Mouse (Mus musculus): Measurements from ENCODE around the gene Hsp90ab1.

The Hsp90ab1 gene

DNA sequence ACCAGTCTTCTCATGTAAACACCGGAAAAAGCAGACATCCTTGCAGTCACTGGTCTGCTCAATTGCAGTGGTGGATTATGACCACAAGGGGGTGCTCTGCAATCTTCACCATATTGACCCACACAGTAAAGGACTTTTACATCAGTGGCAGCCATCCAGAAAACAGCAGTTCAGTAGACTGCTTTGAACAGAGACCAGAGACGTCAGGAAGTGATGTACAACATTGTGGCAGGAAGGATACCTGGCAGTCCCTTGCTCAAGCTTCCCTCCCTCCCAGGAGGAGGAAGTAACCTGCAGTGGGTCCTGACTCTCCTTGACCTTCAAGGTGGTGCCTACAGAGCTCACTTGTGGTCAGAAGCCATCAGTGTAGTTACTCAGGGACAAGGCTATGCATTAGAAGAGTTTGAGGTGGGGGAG is 8.5 kb upstream of the Hsp90ab1 start:
- DNase-seq (ENCODE audit: low read depth, low spot score) = peak; percentile 86

DNA sequence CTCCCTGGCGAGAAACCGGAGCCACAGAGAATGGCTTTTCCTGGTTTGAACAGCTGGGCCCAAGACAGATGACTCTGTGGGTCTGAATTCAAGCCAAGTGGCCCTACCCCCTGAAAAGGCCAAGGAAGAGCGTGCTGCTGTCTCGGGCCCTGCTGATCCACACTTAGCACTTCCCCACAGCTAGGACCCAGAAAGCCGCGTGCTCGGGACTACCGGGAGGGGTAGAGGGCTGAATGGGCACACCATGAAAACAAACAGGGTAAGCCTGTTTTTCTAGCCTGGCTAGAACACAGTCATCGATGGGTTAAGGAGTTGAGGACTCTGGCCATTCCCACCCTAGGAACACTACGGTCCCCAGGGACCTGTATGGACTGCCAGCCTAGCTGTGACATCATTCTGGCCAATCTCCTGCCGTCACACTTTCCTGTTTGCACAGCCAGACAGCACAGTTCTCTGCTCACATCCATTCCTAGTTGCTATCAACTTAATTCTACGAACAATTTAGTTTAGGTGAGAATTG is 7.9 kb upstream of the Hsp90ab1 start:
- peak; percentile 45 for DNase-seq (ENCODE audit: low read depth, low spot score)

DNA sequence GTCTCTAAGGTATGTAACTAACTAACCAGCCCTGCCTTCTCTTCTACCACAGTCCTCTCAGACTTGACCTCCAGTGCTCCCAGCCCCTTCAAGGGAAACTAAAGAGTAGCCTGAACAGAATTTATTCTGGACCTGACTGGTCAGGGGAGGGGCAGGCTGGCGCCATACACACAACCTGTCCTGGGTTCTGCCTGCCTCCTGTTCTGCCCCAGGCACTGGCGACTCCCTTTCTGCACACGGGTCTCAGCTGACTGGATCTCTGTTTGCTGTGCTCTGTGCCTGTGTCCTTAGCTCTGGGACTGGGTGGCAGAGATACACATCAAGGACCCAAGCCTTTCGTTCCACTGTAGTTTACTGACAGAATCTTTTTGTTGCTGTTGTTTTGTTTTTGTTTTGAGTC is 6.5 kb upstream of the Hsp90ab1 start:
- DNase-seq (ENCODE audit: low read depth, low spot score) = peak; percentile 71

DNA sequence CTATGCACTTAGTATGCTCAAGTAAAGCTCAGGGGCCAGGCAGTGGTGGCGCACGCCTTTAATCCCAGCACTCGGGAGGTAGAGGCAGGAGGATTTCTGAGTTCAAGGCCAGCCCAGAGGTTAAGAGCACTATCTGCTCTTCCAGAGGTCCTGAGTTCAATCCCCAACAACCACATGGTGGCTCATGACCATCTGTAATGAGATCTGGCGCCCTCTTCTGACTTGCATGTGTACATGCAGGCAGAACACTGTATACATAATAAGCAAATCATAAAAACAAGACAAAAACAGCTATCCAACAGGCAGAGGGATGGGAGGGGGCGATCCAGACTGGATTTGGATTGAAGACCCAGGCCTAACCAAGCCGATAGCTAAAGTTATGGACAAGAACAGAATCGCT is 5.8 kb upstream of the Hsp90ab1 start:
- peak; percentile 77 for DNase-seq (ENCODE audit: low read depth, low spot score)

DNA sequence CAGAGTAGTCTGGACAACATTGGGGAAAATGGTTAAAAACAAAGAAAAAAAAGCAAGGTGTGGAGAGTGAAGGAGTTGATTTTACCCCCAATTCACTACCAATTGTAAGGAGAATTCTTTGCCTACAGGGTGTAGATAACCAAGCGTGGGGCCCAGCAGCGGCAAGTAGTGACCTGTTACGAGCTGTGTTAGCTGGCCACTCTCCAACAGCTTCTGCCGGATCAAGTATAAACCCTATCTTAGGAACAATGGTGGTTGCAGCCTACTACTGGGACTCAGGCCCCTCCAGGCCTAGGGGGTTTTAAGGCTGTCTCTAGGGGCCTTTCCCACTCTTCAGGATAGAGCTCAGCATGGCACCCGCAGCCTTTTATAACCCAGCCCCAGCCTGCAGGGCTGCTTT is 5.2 kb upstream of the Hsp90ab1 start:
- DNase-seq (ENCODE audit: low read depth, low spot score) = no peak

DNA sequence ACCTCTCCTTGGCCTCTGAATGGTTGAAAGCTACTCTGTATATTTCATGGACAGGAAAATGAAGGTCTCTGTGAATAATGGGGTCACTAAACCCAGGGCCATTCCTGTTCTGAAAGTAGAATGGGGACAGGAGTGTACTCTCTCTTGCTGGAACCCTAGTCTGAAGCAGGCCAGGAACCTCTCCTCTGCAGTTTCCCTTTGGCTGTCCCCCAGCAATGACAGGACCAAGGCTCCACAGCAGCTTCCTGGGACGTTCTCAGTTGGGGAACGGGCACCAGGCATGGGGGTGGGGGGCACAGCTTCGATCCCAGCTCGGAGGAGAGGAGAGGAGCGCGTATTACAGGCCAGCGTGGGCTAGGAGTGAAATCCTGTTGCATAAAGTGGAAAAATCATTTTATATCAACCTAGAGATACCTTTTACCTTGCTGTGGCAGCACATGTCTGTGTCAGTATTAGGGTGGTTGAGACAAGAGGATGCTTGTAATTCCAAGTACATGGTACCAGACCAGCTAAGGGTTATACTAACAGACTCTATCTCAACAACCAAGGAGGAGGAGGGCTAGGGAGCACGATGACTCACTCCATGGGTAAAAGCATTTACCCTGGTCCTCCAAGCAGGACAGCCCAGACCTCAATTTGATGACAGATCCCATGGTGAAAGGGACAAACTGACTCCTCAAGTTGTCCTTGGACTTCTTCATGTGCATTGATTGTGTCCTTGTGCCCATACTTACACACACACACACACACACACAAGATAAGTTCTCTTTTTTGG is 2.2 kb upstream of the Hsp90ab1 start:
- DNase-seq (ENCODE audit: low read depth, low spot score) = no peak

DNA sequence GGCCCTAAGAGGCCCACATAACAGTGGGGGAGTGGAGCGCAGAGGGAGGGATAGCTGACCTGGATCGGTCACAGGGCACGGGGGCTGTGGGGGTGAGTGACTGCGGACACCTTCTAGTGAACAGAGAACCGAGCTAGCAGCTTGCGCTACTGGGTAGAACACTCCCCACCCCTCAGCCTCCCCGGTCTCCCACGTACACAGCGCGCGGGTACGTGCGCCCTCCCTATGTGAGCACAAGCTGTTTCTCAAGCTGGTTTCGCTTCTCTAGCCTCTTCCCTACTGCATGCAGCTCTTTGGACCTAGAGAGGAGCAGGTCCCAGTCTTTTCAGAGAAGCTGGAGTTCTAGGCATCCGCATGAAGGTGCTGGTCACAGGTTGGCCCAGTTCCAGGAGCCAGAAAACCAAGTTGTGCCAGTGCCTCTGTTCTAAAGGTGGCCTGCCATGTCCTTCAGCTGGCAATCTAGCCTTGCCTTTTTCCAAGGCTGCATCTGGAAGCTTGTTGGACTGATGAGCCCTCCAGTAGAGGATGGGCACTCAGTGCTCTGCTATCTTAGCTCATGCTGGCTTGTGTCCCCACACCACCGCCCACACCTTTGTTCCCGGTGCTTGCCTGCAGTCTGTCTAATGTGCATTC is 1.2 kb upstream of the Hsp90ab1 start:
- DNase-seq (ENCODE audit: low read depth, low spot score) = peak; percentile 85

DNA sequence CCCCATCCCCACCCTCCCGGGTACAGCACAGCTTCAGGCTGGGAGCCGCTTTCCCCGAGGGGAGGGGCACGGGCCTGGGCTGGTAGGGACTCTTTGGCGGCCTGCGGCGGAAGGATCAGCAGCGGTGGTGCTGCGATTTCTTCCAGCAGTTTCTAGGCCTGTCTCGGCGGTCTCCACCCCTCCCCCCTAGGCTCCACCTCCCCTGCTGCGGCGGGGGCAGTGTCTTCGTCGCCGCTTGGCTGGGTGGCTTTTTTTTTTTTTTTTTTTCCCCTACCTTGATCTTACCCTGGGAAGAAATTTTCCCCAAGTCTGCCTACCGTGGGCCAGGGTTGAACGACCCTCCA is 681 bp upstream of the Hsp90ab1 start:
- peak; percentile 98 for DNase-seq (ENCODE audit: low read depth, low spot score)

DNA sequence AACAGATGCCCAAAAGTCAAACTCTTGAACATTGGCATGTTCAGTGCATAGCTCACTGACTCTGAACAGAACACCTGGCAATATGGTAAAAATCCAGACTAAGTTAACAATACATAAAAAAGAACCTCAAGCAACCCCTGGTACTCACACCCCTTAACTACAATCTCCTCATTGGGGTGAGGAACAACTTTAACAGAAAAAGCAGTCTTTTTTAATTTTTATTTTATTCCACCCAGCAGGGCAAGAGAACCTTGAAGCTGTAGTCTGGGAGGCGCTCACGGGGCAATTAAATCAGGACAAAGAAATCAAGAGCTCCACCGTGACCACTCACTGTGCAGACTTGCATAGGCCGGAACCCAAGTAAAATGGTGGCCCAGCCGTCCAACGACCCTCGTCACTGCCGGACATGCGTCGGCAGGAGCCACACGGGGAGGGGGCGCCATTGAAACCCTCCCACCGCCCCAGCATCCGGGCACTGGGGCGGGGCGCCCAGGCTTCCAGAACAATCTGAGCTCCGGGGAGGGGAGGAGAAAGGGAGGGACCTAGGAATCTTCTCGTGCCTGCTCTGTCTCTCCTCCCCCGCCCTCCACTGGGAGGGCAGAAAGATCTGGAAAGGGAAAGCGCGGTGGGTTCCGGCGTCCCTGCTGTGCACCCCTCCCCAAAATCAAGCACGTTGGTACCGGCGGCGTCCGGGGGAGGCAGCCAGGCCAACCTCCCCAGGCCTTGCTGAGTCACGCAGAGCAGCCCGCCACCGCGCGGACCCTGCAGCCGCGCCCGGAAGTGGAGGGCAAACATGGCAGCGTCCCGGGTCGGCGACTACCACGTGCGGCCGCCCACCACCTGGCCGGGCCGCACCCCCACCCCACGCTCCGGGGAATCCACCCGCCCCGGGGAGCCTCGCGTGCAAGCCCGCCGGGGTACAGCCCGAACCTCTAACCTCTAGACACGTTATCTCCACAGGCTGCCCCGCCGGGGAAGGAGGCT is 676 bp downstream of the Hsp90ab1 start:
- DNase-seq (ENCODE audit: low read depth, low spot score) = peak; percentile 96

DNA sequence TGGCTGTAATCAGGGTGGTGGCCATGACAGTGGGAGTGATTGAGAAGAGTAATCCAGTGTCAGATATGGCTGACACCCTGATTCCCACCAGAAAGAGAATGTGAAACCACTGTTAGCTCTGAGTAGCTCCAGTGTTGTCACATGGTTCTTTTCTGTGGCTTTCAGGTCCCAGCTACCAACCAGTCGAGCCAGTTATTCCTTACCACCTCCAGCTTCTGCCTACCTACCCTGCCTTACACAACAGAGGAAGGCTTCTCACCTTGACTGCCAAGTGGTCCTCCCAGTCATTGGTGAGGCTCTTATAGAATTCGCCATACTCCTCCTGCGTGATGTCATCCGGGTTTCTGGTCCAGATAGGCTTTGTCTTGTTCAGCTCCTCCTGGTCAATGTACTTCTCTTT is 3.1 kb downstream of the Hsp90ab1 start:
- DNase-seq (ENCODE audit: low read depth, low spot score) = peak; percentile 57

DNA sequence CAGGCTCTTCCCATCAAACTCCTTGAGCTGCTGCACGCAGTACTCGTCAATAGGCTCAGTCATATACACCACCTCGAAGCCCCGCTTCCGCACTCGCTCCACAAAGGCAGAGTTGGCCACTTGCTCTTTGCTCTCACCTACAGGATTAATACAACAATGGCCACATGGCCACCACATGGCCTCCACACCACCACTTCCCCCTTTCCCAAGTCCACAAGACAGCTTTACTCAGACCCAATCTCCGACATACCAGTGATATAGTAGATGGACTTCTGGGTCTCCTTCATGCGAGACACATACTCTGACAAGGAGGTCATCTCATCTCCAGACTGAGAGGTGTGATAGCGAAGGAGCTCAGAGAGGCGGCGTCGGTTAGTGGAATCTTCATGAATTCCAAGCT is 4.1 kb downstream of the Hsp90ab1 start:
- DNase-seq (ENCODE audit: low read depth, low spot score) = peak; percentile 28

DNA sequence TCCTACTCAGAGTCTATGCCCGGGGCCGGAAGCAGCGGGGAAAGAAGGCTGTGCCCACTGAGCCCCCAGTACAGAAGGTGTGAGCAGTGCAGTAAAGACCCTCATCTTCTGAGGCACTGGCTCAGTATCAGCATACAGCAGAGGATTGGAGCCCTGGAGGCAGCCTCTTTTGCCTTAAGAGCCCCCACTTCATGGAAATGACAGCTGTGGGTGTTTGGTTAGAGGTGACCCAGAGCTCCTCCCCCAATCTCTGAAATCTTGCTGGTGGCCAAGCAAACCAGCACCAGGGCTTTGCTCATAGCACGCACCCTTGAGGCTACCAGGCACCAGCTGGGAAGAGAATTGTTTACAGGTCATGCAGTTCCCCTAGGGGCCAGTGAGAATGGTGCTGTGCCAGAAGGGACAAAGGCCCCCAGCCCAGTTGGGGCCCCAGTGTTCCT is 5.9 kb downstream of the Hsp90ab1 start:
- peak; percentile 75 for DNase-seq (ENCODE audit: low read depth, low spot score)

DNA sequence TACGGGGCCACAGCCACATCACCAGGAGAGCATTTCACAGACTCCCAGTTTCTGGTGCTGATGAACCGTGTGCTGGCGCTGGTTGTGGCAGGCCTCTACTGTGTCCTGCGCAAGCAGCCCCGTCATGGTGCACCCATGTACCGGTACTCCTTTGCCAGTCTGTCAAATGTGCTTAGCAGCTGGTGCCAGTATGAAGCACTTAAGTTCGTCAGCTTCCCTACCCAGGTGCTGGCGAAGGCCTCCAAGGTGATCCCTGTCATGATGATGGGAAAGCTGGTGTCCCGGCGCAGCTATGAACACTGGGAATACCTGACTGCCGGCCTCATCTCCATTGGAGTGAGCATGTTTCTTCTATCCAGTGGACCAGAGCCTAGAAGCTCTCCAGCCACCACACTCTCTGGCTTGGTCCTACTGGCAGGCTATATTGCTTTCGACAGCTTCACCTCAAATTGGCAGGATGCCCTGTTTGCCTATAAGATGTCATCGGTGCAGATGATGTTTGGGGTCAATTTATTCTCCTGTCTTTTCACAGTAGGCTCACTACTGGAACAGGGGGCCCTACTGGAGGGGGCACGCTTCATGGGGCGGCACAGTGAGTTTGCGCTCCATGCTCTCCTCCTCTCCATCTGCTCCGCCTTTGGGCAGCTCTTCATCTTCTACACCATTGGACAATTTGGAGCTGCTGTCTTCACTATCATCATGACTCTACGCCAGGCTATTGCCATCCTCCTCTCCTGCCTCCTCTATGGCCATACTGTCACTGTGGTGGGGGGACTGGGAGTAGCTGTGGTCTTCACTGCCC is 6.5 kb downstream of the Hsp90ab1 start:
- peak; percentile 76 for DNase-seq (ENCODE audit: low read depth, low spot score)

DNA sequence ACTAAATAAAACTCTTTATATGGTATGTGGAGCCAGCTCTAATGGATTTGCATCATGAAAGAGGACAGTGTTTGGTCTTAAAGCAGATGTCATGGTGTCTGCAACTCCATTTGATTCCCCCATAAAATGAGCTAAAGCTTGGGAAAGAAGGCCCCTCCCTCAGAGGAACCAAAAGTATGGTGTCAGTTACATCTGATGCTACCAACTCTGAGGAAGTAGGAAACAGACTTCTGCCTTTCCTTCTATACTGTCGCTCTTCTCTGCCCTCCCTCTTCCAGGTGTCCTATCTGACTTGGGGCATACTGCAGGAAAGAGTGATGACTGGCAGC is 7.1 kb downstream of the Hsp90ab1 start:
- no peak for DNase-seq (ENCODE audit: low read depth, low spot score)

DNA sequence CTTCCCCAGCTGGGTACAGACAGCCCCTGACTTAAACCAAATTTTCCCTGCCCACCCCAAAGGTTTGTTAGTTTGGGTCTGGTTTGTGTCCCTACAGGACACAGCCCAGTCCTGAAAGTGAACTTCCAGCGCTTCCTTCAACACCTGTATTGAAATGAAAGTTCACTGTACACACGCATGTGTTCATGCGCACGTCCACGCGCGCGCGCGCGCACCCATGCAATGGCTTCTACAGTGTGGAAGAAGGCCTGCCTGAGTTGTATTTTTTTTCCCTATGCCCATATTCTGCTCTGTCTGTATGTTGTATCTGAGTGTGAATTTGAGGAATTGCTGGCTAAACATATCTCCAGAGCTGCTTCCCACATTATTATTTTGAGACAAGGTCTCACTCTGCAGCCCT is 8.0 kb downstream of the Hsp90ab1 start:
- DNase-seq (ENCODE audit: low read depth, low spot score) = peak; percentile 72

DNA sequence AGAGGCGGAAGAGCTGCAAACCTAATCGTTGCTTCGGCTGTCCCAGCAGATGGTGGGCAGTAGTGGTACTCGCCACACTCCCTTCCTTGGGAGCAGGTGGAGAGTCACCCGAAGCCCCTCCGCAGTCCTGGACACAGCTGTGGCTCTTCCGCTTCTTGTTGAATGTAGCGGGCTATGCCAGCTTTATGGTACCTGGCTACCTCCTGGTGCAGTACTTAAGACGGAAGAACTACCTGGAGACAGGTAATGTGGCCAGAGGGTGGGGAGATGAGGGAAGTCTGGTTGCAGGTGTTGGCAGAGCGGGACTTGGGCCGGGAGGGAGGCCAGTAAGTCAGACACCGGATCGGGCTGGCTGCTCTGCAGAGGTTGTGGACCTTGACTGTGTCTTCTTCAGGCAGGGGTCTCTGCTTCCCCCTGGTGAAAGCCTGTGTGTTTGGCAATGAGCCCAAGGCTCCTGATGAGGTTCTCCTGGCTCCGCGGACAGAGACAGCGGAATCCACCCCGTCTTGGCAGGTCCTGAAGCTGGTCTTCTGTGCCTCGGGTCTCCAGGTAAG is 8.5 kb downstream of the Hsp90ab1 start:
- peak; percentile 69 for DNase-seq (ENCODE audit: low read depth, low spot score)

DNA sequence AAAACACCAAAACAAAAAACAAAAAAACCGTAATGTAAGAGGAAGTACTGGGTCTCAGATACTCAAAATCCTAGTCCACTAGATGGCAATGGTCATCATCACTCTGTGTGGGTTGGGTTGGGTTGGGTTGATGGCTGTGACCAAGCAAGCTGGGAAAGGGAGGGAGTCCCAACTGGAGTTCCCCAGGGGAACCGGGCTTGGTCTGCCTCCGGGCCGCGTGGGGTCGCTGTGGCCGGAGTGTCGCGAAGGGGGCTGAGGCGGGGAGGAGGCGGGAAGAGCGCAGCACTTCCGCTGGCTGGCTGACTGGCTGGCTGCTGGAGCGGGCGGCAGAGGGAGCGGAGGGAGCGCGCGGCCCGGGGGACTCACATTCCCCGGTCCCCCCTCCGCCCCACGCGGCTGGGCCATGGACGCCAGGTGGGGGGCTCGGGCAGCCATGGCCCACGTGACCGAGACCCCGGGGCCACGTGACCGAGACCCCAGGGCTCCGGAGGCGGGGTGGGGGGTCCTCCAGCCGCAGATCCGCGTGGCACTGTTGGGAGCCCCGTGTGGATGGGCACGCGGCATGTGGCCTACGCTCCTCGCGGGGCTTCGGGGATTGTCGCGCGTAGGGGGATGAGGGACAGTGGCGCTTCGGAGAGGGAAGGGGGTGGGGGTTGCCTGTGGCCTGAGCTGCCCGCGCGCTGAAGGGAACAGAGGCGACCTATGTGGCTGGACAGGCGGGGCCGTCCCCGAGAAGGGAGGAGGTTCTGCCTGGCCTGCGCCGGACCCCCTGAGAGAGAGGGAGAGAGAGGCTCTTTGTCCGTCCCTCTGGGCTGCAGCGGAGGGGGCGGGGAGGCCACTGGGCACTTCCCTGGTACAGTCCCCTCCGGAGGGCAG is 9.2 kb downstream of the Hsp90ab1 start, which contains the start of gene Slc35b2:
Slc35b2 (plus strand) TSS at position 220 of the 876 bp plus-strand sequence.
- peak; percentile 97 for DNase-seq (ENCODE audit: low read depth, low spot score)

DNA sequence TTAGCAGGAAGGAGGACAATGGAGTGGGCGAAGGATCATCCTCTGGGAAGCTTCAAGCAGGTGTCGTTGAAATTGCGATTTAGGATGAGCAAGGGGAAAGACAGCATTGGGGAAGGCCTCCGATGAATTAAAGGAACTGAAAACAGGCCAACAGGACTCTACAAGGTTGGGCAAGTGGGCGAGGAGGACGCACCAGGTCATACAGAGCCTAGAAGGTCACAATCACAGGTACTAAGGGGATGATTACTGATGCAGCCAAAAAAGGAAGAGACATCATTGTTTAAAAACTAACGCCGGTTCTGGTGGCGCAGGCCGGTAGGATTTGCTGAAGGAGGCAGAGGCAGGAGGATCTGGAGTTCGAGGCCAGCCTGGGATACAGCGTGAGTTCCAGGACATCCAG is 9.9 kb downstream of the Hsp90ab1 start:
- DNase-seq (ENCODE audit: low read depth, low spot score) = no peak

DNA sequence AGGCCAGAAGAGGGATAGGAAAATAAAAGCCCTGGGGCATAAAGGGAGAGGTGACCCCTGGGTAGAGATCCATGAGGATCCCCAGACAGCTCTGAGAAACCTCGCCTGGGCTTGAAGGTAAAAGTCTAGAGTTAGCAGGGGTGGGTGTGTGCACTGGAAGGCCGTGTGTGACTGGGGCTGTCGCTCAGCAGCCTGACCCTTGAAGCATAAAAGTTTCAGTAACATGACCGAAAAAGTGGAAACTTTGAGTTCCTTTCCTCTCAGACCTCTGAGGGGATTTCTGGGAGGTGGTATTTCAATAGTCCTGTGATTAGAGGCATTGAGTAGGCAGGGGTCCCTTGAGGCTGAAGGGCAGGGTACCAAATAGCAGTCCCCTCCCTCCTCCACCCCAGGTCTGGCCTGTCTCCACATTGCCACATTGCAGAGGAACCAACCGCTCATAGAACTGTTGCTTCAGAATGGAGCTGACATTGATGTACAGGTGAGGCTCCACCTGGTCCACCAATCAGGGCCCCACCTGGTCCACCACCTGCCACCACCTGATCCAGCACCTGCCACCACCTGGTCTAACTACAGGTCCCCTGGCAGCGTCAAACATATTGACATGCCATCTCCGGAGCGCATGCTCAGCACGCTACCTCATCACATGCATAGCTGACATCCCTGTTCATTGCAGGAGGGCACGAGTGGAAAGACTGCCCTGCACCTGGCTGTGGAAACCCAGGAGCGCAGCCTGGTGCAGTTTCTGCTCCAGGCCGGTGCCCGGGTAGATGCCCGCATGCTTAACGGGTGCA is 13.1 kb downstream of the Hsp90ab1 start:
- DNase-seq (ENCODE audit: low read depth, low spot score) = no peak
